Mouse (Mus musculus): ENCODE data around the gene Slc12a9.

DNA sequence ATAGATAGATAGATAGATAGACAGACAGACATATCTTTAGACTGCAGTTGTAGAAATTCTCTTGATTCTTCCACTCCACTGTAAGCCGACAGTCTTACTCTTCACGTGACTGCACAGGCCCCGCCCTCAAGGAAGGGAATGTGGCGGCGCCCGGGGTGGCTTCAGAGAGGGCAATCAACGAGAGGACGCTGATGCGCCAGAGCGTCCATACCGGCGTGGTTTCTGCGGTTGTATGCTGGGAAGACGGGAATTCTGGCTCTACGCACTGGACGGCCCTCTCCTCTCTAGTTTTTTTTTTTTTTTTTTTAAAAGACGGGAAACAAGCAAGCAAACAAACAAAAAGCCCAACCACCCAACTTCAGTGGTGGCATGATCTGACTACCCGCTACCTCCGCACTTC is 4.9 kb upstream of the Slc12a9 start:
- TF ChIP-seq EP300 (optimal IDR thresholded peaks at IDR 0.05) (no peak), CTCF (IDR thresholded peaks at IDR 0.05; ENCODE audit: low read depth) (no peak)

All from stomach, postnatal 0 days (tissue).